Mouse (Mus musculus) kidney, embryonic 16.5 days (tissue): ENCODE measurements around the gene Ctnnbip1. TPM values are rescaled to one million over a fixed set of nuclear protein-coding genes. Genes with fewer than 3 reads are reported as not detected.
A peak's percentile ranks its signal among the peaks of the same experiment; 100 is the strongest.

ENCODE experiments used
- ATAC-seq: fragments of 200-750 bp; cut with Nextera tagmentation; 2 replicates; pipeline ENCODE4 v1.8.0; 2017; ENCODE audit warnings: moderate TSS enrichment; ENCODE audit not compliant: low FRiP score, low TSS enrichment
- H3K27ac ChIP-seq: fragments of 300-500 bp; sonication (generic); 2 replicates; pipeline ENCODE4 v1.5.1; 2014; ENCODE audit warnings: low read length
- H3K27me3 ChIP-seq: fragments of 300-500 bp; sonication (generic); 2 replicates; pipeline ENCODE4 v1.6.1; 2014; ENCODE audit warnings: low read length, control low read depth, mixed read lengths; ENCODE audit not compliant: insufficient read depth
- H3K36me3 ChIP-seq: fragments of 300-500 bp; sonication (generic); 2 replicates; pipeline ENCODE4 v1.6.1; 2014; ENCODE audit warnings: low read length, control low read depth, mixed read lengths; ENCODE audit not compliant: insufficient read depth
- H3K4me1 ChIP-seq: fragments of 300-500 bp; sonication (generic); 2 replicates; pipeline ENCODE4 v1.6.1; 2014; ENCODE audit warnings: low read length, control low read depth, mixed read lengths; ENCODE audit not compliant: insufficient read depth
- H3K4me2 ChIP-seq: fragments of 300-500 bp; sonication (generic); replicated peaks from 2 replicates; pipeline ENCODE4 v1.6.1; 2014; ENCODE audit warnings: low read depth, low read length
- H3K4me3 ChIP-seq: fragments of 300-500 bp; sonication (generic); 2 replicates; pipeline ENCODE4 v1.5.1; 2014; ENCODE audit warnings: mild to moderate bottlenecking, low read length
- H3K9ac ChIP-seq: fragments of 300-500 bp; sonication (generic); replicated peaks from 2 replicates; pipeline ENCODE4 v1.6.1; 2014; ENCODE audit warnings: low read length
- H3K9me3 ChIP-seq: fragments of 300-500 bp; sonication (generic); 2 replicates; pipeline ENCODE4 v1.6.1; 2016; ENCODE audit warnings: low read length, control low read depth
- WGBS: fragments of 180-500 bp; shearing (Covaris S2); extraction: QIAGEN DNeasy Blood & Tissue Kit; methylation state at CpG from one replicate; pipeline ENCODE4 v1.1.7; 2014; 5-methylcytosine and 5-hydroxymethylcytosine counted together
- polyA plus RNA-seq: library from polyadenylated mRNA; unstranded; fragments of >200 nt; fragmentation: Nextera tagmentation; extraction: Ambion mirVana; gene quantifications from 2 replicates; pipeline ENCODE4 v1.2.1, GENCODE M21; 2015

The Ctnnbip1 gene
- 54.1 and 57.4 TPM in 2 replicates for polyA plus RNA-seq

GRCm38 (mm10) chr4:149517868-149518340 is at the start of gene Ctnnbip1:
Gene Ctnnbip1, plus strand, starts transcription at chr4:149518236.
- Histone ChIP-seq H3K9ac (peak within 1 kb of the TSS; percentile 86), H3K9me3 (no peaks in the 10 kb centered on the region), H3K27me3 (no peaks in the 10 kb centered on the region), H3K4me1 (peaks cover 22% of the 10 kb centered on the region), H3K36me3 (no peaks in the 10 kb centered on the region), H3K4me3 (peak within 1 kb of the TSS; percentile 77), H3K27ac (peak within 1 kb of the TSS; percentile 60), H3K4me2 (peak within 1 kb of the TSS; percentile 79)
- 1% methylated on average over 38 of the region's 46 CpGs for WGBS
- peak; percentile 99 for ATAC-seq

- H3K4me1 ChIP-seq = no peaks in the 10 kb centered on the region
- no peaks in the 10 kb centered on the region for H3K27me3 ChIP-seq
- no peak overlapping the region for H3K4me3 ChIP-seq
- H3K9ac ChIP-seq = no peak overlapping the region
- peaks cover 15% of the 10 kb centered on the region for H3K36me3 ChIP-seq
- H3K4me2 ChIP-seq = no peak overlapping the region
- H3K27ac ChIP-seq = no peak overlapping the region
- ATAC-seq = no peak
- H3K9me3 ChIP-seq = no peaks in the 10 kb centered on the region
- WGBS = 94% methylated on average over 3 of the region's 3 CpGs
These were observed 48.5 kb upstream of the Ctnnbip1 start for GRCm38 (mm10) chr4:149469557-149469956.

GRCm38 (mm10) chr4:149475096-149475495 is 42.9 kb upstream of the Ctnnbip1 start:
- H3K4me2 ChIP-seq = no peak overlapping the region
- peaks cover 6% of the 10 kb centered on the region for H3K36me3 ChIP-seq
- 57% methylated on average over 7 of the region's 7 CpGs for WGBS
- H3K27me3 ChIP-seq = no peaks in the 10 kb centered on the region
- no peak overlapping the region for H3K27ac ChIP-seq
- H3K4me3 ChIP-seq = no peak overlapping the region
- H3K9me3 ChIP-seq = no peaks in the 10 kb centered on the region
- no peak overlapping the region for H3K9ac ChIP-seq
- no peak for ATAC-seq
- no peaks in the 10 kb centered on the region for H3K4me1 ChIP-seq

GRCm38 (mm10) chr4:149477078-149477477 is 41.0 kb upstream of the Ctnnbip1 start, which contains the start of gene Tmem274:
Gene Tmem274, plus strand, starts transcription at chr4:149477378.
- H3K9me3 ChIP-seq = no peaks in the 10 kb centered on the region
- H3K27me3 ChIP-seq = no peaks in the 10 kb centered on the region
- no peak for ATAC-seq
- no peaks in the 10 kb centered on the region for H3K4me1 ChIP-seq
- peaks cover 6% of the 10 kb centered on the region for H3K36me3 ChIP-seq
- H3K9ac ChIP-seq = no peak within 1 kb of the TSS
- no peak within 1 kb of the TSS for H3K27ac ChIP-seq
- 69% methylated on average over 11 of the region's 11 CpGs for WGBS
- H3K4me2 ChIP-seq = no peak within 1 kb of the TSS
- no peak within 1 kb of the TSS for H3K4me3 ChIP-seq

- Histone ChIP-seq H3K27ac (peak overlapping the region; percentile 82), H3K4me3 (peak overlapping the region; percentile 74), H3K27me3 (no peaks in the 10 kb centered on the region), H3K9me3 (no peaks in the 10 kb centered on the region), H3K36me3 (peaks cover 19% of the 10 kb centered on the region), H3K4me1 (peaks cover 12% of the 10 kb centered on the region), H3K4me2 (peak overlapping the region; percentile 81), H3K9ac (peak overlapping the region; percentile 81)
- ATAC-seq = peak; percentile 24; the same call in 1 of the 2 replicates
- WGBS = 48% methylated on average over 3 of the region's 3 CpGs
These were observed 33.5 kb upstream of the Ctnnbip1 start for GRCm38 (mm10) chr4:149484566-149484965.

GRCm38 (mm10) chr4:149485053-149485824 is 32.8 kb upstream of the Ctnnbip1 start, which contains the start of the genes Nmnat1 and Lzic:
Gene Nmnat1, minus strand, starts transcription at chr4:149485202.
Gene Lzic, plus strand, starts transcription at chr4:149485229.
- H3K4me2 ChIP-seq = peak within 1 kb of the TSS; percentile 81
- H3K36me3 ChIP-seq = peaks cover 25% of the 10 kb centered on the region
- peak within 1 kb of the TSS; percentile 81 for H3K9ac ChIP-seq
- no peaks in the 10 kb centered on the region for H3K27me3 ChIP-seq
- peaks cover 12% of the 10 kb centered on the region for H3K4me1 ChIP-seq
- WGBS = under 1% methylated on average over 60 of the region's 60 CpGs
- no peaks in the 10 kb centered on the region for H3K9me3 ChIP-seq
- peak within 1 kb of the TSS; percentile 74 for H3K4me3 ChIP-seq
- peak within 1 kb of the TSS; percentile 82 for H3K27ac ChIP-seq
- ATAC-seq = peak; percentile 98

- under 1% methylated on average over 10 of the region's 10 CpGs for WGBS
- Histone ChIP-seq H3K4me1 (peaks cover 12% of the 10 kb centered on the region), H3K9ac (peak overlapping the region; percentile 81), H3K4me2 (peak overlapping the region; percentile 81), H3K27ac (peak overlapping the region; percentile 82), H3K27me3 (no peaks in the 10 kb centered on the region), H3K4me3 (peak overlapping the region; percentile 74), H3K36me3 (peaks cover 28% of the 10 kb centered on the region), H3K9me3 (no peaks in the 10 kb centered on the region)
- no peak for ATAC-seq
These were observed 32.2 kb upstream of the Ctnnbip1 start for GRCm38 (mm10) chr4:149485825-149486206.

GRCm38 (mm10) chr4:149487729-149488128 is 30.3 kb upstream of the Ctnnbip1 start:
- Histone ChIP-seq H3K9me3 (no peaks in the 10 kb centered on the region), H3K36me3 (peaks cover 41% of the 10 kb centered on the region), H3K4me1 (peaks cover 12% of the 10 kb centered on the region), H3K4me2 (no peak overlapping the region), H3K4me3 (no peak overlapping the region), H3K9ac (no peak overlapping the region), H3K27me3 (no peaks in the 10 kb centered on the region), H3K27ac (no peak overlapping the region)
- ATAC-seq = no peak
- WGBS = 93% methylated on average over 12 of the region's 12 CpGs

GRCm38 (mm10) chr4:149489415-149490240 is 28.4 kb upstream of the Ctnnbip1 start:
- no peak overlapping the region for H3K4me2 ChIP-seq
- H3K4me1 ChIP-seq = peaks cover 9% of the 10 kb centered on the region
- no peak overlapping the region for H3K4me3 ChIP-seq
- no peak overlapping the region for H3K9ac ChIP-seq
- H3K36me3 ChIP-seq = peaks cover 57% of the 10 kb centered on the region
- ATAC-seq = no peak
- WGBS = 96% methylated on average over 14 of the region's 14 CpGs
- no peak overlapping the region for H3K27ac ChIP-seq
- no peaks in the 10 kb centered on the region for H3K27me3 ChIP-seq
- H3K9me3 ChIP-seq = no peaks in the 10 kb centered on the region
